Mouse (Mus musculus): Measurements from ENCODE around the gene Asic2. TPM values are rescaled to one million over a fixed set of nuclear protein-coding genes. Genes with fewer than 3 reads are reported as not detected.

Gene Asic2
- polyA plus RNA-seq, 1 experiment from 2014 or later = 1.7 TPM

DNA sequence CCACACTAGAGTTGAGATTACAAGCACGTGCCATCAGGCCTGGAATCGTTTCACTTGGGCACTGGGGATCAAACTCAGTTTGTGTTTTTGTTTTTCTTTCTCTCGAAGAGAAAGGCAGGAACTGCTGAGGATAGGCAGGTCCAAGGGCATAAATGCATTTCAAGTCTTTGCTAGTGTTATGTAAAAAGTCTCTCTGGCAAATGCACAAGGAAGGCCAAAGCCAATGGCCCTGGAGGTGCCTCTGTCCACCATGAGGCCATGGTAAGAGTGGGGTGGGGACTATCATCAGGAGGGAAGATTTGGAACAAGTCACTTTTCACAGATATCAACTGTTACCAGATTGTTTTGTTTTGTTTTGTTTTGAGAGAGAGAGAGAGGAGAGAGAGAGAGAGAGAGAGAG is 1122.1 kb downstream of the Asic2 start:
- Histone ChIP-seq H3K27me3 (ENCODE audit: low read depth, poor library complexity, severe bottlenecking) (no peaks in the 10 kb centered on the region), H3K4me3 (no peak overlapping the region), H3K9me3 (replicated peaks) (no peaks in the 10 kb centered on the region), H3K36me3 (no peaks in the 10 kb centered on the region), H3K4me1 (peaks cover 13% of the 10 kb centered on the region), H3K27ac (replicated peaks) (no peak overlapping the region)
- no peak for DNase-seq (ENCODE audit: low spot score)
- WGBS = 61% methylated on average over 3 of the region's 3 CpGs

DNA sequence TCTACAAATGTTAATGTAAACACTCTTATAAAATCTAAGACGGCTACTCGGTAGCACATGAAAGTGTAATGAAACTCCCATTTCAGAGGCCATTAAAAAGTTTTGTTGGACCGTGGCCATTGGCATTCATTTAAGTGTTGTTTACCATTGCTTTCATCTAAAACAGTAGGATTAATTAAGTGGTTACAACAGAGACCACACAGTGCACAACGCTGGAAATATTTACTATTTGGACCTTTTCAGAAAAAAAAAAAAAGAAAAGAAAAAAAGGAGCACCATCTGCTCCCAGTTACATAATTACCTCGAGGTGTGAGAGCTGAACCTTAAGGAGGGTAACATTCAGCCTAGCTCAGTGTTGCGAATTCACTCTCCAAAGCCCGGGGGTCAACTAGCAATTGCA is 1122.8 kb downstream of the Asic2 start:
- H3K27me3 ChIP-seq (ENCODE audit: low read depth, poor library complexity, severe bottlenecking) = no peaks in the 10 kb centered on the region
- no peaks in the 10 kb centered on the region for H3K9me3 ChIP-seq (replicated peaks)
- H3K4me1 ChIP-seq = peaks cover 13% of the 10 kb centered on the region
- no peaks in the 10 kb centered on the region for H3K36me3 ChIP-seq
- H3K27ac ChIP-seq (replicated peaks) = no peak overlapping the region
- no peak overlapping the region for H3K4me3 ChIP-seq
- no peak for DNase-seq (ENCODE audit: low spot score)
- WGBS = 68% methylated on average over 7 of the region's 7 CpGs

DNA sequence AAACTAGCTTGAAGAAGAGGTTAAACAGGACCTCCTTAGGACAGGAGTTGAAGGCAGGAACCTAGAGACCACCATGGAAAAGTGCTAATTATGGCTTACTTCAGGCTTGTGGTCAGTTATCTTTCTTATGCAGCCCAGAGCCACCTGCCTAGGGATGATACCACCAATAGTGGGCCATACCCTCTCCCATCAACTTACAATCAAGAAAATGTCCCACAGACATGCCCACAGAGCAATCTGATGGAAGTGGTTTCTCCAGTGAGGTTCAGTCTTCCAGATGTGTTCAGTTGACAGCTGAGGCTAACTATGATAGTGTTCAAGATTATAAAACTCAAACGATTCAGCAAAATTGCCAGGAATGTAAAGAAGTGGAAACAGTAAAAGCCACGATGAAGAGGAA is 1124.8 kb downstream of the Asic2 start:
- Histone ChIP-seq H3K9me3 (replicated peaks) (no peaks in the 10 kb centered on the region), H3K4me1 (peaks cover 13% of the 10 kb centered on the region), H3K4me3 (no peak overlapping the region), H3K27ac (replicated peaks) (no peak overlapping the region), H3K27me3 (ENCODE audit: low read depth, poor library complexity, severe bottlenecking) (no peaks in the 10 kb centered on the region), H3K36me3 (no peaks in the 10 kb centered on the region)
- 86% methylated on average over 2 of the region's 2 CpGs for WGBS
- DNase-seq (ENCODE audit: low spot score) = no peak

DNA sequence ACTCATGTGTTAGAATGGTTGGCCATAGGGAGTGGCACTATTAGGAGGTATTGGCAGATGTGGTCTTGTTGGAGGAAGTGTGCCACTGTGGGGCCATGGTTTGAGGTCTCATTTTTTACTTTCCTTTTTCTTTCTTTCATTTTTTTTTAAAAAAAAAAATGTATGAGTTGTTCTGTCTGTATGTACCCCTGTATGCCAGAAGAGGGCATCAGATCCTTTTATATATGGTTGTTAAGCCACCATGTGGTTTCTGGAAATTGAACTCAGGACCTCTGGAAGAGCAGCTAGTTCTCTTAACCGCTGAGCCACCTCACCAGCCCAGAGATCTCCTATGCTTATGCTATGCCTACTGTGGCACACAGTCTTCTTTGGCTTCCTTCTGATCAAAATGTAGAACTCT is 1129.5 kb downstream of the Asic2 start:
- 78% methylated on average over 1 of the region's 1 CpGs for WGBS
- H3K27me3 ChIP-seq (ENCODE audit: low read depth, poor library complexity, severe bottlenecking) = no peaks in the 10 kb centered on the region
- H3K36me3 ChIP-seq = no peaks in the 10 kb centered on the region
- no peak overlapping the region for H3K27ac ChIP-seq (replicated peaks)
- peaks cover 6% of the 10 kb centered on the region; the same call in 1 of the 2 replicates for H3K4me1 ChIP-seq
- no peak for DNase-seq (ENCODE audit: low spot score)
- no peaks in the 10 kb centered on the region for H3K9me3 ChIP-seq (replicated peaks)
- no peak overlapping the region for H3K4me3 ChIP-seq

DNA sequence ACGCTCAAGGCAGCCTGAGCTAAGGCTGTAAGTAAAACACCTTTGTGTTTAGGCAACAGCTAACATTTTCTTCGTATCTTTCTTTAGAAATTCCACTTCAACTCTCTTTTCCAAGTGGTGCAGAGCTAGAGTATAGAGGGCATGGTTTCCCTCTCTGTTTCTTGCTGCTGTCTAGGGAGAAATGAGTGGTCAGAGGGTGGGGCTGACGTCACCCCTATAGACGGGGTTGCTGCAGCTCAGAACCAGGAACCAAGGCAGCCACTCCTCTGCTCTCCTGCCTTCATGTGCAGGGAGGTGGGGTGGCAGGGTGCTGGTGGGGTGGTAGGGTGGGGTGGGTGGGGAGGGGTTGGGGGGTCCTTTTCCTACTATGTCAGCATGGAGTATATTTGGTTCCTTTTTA is 1132.4 kb downstream of the Asic2 start:
- peaks cover 17% of the 10 kb centered on the region for H3K4me1 ChIP-seq
- no peak overlapping the region for H3K4me3 ChIP-seq
- 83% methylated on average over 4 of the region's 4 CpGs for WGBS
- H3K9me3 ChIP-seq (replicated peaks) = no peaks in the 10 kb centered on the region
- H3K27me3 ChIP-seq (ENCODE audit: low read depth, poor library complexity, severe bottlenecking) = no peaks in the 10 kb centered on the region
- no peak for DNase-seq (ENCODE audit: low spot score)
- H3K36me3 ChIP-seq = no peaks in the 10 kb centered on the region
- no peak overlapping the region for H3K27ac ChIP-seq (replicated peaks)

DNA sequence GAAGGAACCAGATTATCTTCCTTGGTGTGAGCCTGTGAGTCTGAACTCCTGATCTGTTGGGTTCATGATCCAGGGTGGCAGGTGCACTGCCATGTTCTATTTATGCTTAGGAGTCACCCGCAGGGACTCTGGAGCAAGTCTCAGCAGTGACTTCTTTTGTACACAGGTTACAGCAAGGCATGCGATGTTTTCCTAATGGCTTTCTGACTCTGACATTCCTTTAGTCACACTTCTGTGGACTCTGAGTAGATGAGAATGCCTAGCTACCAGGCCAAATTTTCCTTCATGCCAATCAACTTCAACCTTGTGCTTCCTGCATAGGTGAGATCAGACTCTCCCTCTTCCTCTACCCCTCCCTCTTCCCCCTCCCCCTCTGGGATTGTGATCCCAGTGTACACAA is 1132.9 kb downstream of the Asic2 start:
- H3K27me3 ChIP-seq (ENCODE audit: low read depth, poor library complexity, severe bottlenecking) = no peaks in the 10 kb centered on the region
- DNase-seq (ENCODE audit: low spot score) = no peak
- H3K27ac ChIP-seq (replicated peaks) = no peak overlapping the region
- H3K4me3 ChIP-seq = no peak overlapping the region
- no peaks in the 10 kb centered on the region for H3K36me3 ChIP-seq
- 90% methylated on average over 2 of the region's 2 CpGs for WGBS
- peaks cover 17% of the 10 kb centered on the region for H3K4me1 ChIP-seq
- H3K9me3 ChIP-seq (replicated peaks) = no peaks in the 10 kb centered on the region

Other genes with a start within 250 kb of the Asic2 start
- gene 5530401A14Rik, start 107.8 kb downstream of the Asic2 start, polyA plus RNA-seq (2016; fragmentation: Nextera tagmentation; extraction: Ambion mirVana) = 0.16 TPM in 1 of 2 replicates, not detected in the other
- 0.58 and 0.94 TPM in 2 replicates for gene Ccl2, start 67.1 kb upstream of the Asic2 start, polyA plus RNA-seq (2016; fragmentation: Nextera tagmentation; extraction: Ambion mirVana)
- not detected in 2 replicates for gene Gm17268, start 70.1 kb upstream of the Asic2 start, polyA plus RNA-seq (2016; fragmentation: Nextera tagmentation; extraction: Ambion mirVana)
- 0.15 and 0.29 TPM in 2 replicates for gene Ccl7, start 77.3 kb upstream of the Asic2 start, polyA plus RNA-seq (2016; fragmentation: Nextera tagmentation; extraction: Ambion mirVana)
- not detected in 2 replicates for gene Ccl11, start 89.4 kb upstream of the Asic2 start, polyA plus RNA-seq (2016; fragmentation: Nextera tagmentation; extraction: Ambion mirVana)
- 1.0 TPM in 1 of 2 replicates, not detected in the other for gene Ccl12, start 133.4 kb upstream of the Asic2 start, polyA plus RNA-seq (2016; fragmentation: Nextera tagmentation; extraction: Ambion mirVana)
- not detected in 2 replicates for gene Ccl8, start 146.7 kb upstream of the Asic2 start, polyA plus RNA-seq (2016; fragmentation: Nextera tagmentation; extraction: Ambion mirVana)